ENCODE assay signal across 12 mouse cellular contexts in genomic region chr10:80097275-80097674, GRCm38 (mm10). TPM values are rescaled to one million over a fixed set of nuclear protein-coding genes. Genes with fewer than 3 reads are reported as not detected.
A peak's percentile ranks its signal among the peaks of the same experiment; 100 is the strongest.
DNase-seq lines count a peak whose midpoint lies in the region; ATAC-seq lines count a peak whose summit lies in the region.
"Had no signal": no experiment of that assay in that cellular context is flagged by ENCODE, and none has a peak within 500 bp of the region (broad histone marks: within the 10 kb centered on the region; RNA-seq: fewer than 3 reads in every experiment).

No protein-coding gene starts in this region.

- ATAC-seq in forebrain, embryonic 14.5 days, result no peak
- ATAC-seq in lung, embryonic 15.5 days (ENCODE audit: borderline replicate concordance, extremely low read depth, low FRiP score, low TSS enrichment), result peak; percentile 42
- peak; percentile 69 for ATAC-seq in embryonic facial prominence, embryonic 14.5 days (ENCODE audit: low read depth)
- peak; percentile 14; the same call in 1 of the 2 replicates for ATAC-seq in liver, embryonic 16.5 days (ENCODE audit: low read depth)
- no peak for ATAC-seq in monocyte, adult 5-6 weeks (replicated peaks; ENCODE audit: insufficient number of reproducible peaks, low FRiP score, low TSS enrichment, poor library complexity, severe bottlenecking)

- H3K36me3 ChIP-seq in forebrain, embryonic 10.5 days (replicated peaks), result no peaks in the 10 kb centered on the region; the same call in 1 of the 2 replicates
- H3K36me3 ChIP-seq in forebrain, embryonic 14.5 days (ENCODE audit: control insufficient read depth, insufficient read depth, low read length), result no peaks in the 10 kb centered on the region
- no peaks in the 10 kb centered on the region for H3K36me3 ChIP-seq in lung, embryonic 15.5 days
- H3K36me3 ChIP-seq in embryonic facial prominence, embryonic 14.5 days (ENCODE audit: control insufficient read depth, insufficient read depth, low read length), result no peaks in the 10 kb centered on the region
- H3K36me3 ChIP-seq in liver, embryonic 16.5 days (ENCODE audit: control insufficient read depth, insufficient read depth), result no peaks in the 10 kb centered on the region; the same call in 1 of the 2 replicates
- H3K36me3 ChIP-seq: midbrain, embryonic 12.5 days had no signal

- H3K4me1 ChIP-seq in forebrain, embryonic 10.5 days, result peaks cover 66% of the 10 kb centered on the region
- H3K4me1 ChIP-seq in forebrain, embryonic 14.5 days (ENCODE audit: control insufficient read depth, insufficient read depth, low read length), result peaks cover 8% of the 10 kb centered on the region
- peaks cover 65% of the 10 kb centered on the region for H3K4me1 ChIP-seq in lung, embryonic 15.5 days
- H3K4me1 ChIP-seq in embryonic facial prominence, embryonic 14.5 days (ENCODE audit: control insufficient read depth, insufficient read depth, low read length), result peaks cover 20% of the 10 kb centered on the region
- H3K4me1 ChIP-seq in liver, embryonic 16.5 days (ENCODE audit: control insufficient read depth, low read depth, low read length), result peaks cover 76% of the 10 kb centered on the region

- 0 out of 2 replicates have a peak overlapping the region, but pooled peaks have one; percentile 25 for H3K4me3 ChIP-seq in forebrain, embryonic 10.5 days
- H3K4me3 ChIP-seq in forebrain, embryonic 14.5 days (ENCODE audit: low read depth, low read length), result no peak overlapping the region
- H3K4me3 ChIP-seq in lung, embryonic 15.5 days, result no peak overlapping the region
- H3K4me3 ChIP-seq in embryonic facial prominence, embryonic 14.5 days (ENCODE audit: low read depth, low read length), result no peak overlapping the region
- no peak overlapping the region; the same call in 1 of the 2 replicates for H3K4me3 ChIP-seq in liver, embryonic 16.5 days (ENCODE audit: low read depth, low read length)
- H3K4me3 ChIP-seq: midbrain, embryonic 12.5 days had no signal

- peak overlapping the region; percentile 20 for H3K27ac ChIP-seq in forebrain, embryonic 10.5 days
- H3K27ac ChIP-seq in forebrain, embryonic 14.5 days (ENCODE audit: low read depth, low read length), result no peak overlapping the region
- H3K27ac ChIP-seq in lung, embryonic 15.5 days, result peak overlapping the region; percentile 91
- peak overlapping the region; percentile 70; the same call in 1 of the 2 replicates for H3K27ac ChIP-seq in embryonic facial prominence, embryonic 14.5 days (replicated peaks; ENCODE audit: low read depth, low read length)
- peak overlapping the region; percentile 11; the same call in 1 of the 2 replicates for H3K27ac ChIP-seq in liver, embryonic 16.5 days (ENCODE audit: low read length)
- H3K27ac ChIP-seq: midbrain, embryonic 12.5 days had no signal

- no peak overlapping the region for H3K4me2 ChIP-seq in forebrain, embryonic 14.5 days (ENCODE audit: low read length)
- H3K4me2 ChIP-seq in lung, embryonic 15.5 days, result peak overlapping the region; percentile 33
- peak overlapping the region; percentile 27; the same call in 1 of the 2 replicates for H3K4me2 ChIP-seq in embryonic facial prominence, embryonic 14.5 days (ENCODE audit: low read depth, low read length)
- peak overlapping the region; percentile 10; the same call in 1 of the 2 replicates for H3K4me2 ChIP-seq in liver, embryonic 16.5 days (ENCODE audit: low read depth, low read length)
- H3K4me2 ChIP-seq: midbrain, embryonic 12.5 days had no signal

- no peaks in the 10 kb centered on the region for H3K27me3 ChIP-seq in forebrain, embryonic 10.5 days (ENCODE audit: poor library complexity, severe bottlenecking)
- H3K27me3 ChIP-seq in forebrain, embryonic 14.5 days (replicated peaks; ENCODE audit: control insufficient read depth, insufficient read depth, low read length), result no peaks in the 10 kb centered on the region
- H3K27me3 ChIP-seq in lung, embryonic 15.5 days, result no peaks in the 10 kb centered on the region
- no peaks in the 10 kb centered on the region for H3K27me3 ChIP-seq in embryonic facial prominence, embryonic 14.5 days (replicated peaks; ENCODE audit: control insufficient read depth, insufficient read depth, low read length)
- no peaks in the 10 kb centered on the region for H3K27me3 ChIP-seq in liver, embryonic 16.5 days (ENCODE audit: control insufficient read depth, insufficient read depth, low read depth, low read length)
- H3K27me3 ChIP-seq: midbrain, embryonic 12.5 days had no signal

- 20% methylated on average over 6 of the region's 7 CpGs for WGBS in forebrain, embryonic 10.5 days
- WGBS in forebrain, embryonic 14.5 days, result 29% methylated on average over 3 of the region's 7 CpGs
- WGBS in lung, embryonic 15.5 days, result 14% methylated on average over 5 of the region's 7 CpGs
- WGBS in embryonic facial prominence, embryonic 14.5 days, result 31% methylated on average over 3 of the region's 7 CpGs
- 19% methylated on average over 6 of the region's 7 CpGs for WGBS in liver, embryonic 16.5 days (ENCODE audit: insufficient replicate concordance)

- no peak for DNase-seq in forebrain, embryonic 10.5 days (ENCODE audit: extremely low spot score, low spot score)
- no peak for DNase-seq in forebrain, embryonic 14.5 days (ENCODE audit: low spot score)
- DNase-seq in lung, postnatal 36 days, result no peak
- DNase-seq in embryonic facial prominence, embryonic 14.5 days (ENCODE audit: low spot score), result peak; percentile 72
- no peak for DNase-seq in layer of hippocampus, adult 9-10 months (ENCODE audit: low spot score)
- DNase-seq: cerebellum, adult 2 months; right cerebral cortex, adult 18-20 months; thymus, postnatal 4 days had no signal

- H3K9me3 ChIP-seq in forebrain, embryonic 10.5 days, result no peaks in the 10 kb centered on the region
- H3K9me3 ChIP-seq in forebrain, embryonic 14.5 days (replicated peaks; ENCODE audit: control insufficient read depth, low read length), result no peaks in the 10 kb centered on the region
- H3K9me3 ChIP-seq in lung, embryonic 15.5 days, result no peaks in the 10 kb centered on the region
- no peaks in the 10 kb centered on the region for H3K9me3 ChIP-seq in embryonic facial prominence, embryonic 14.5 days (ENCODE audit: control insufficient read depth, low read length)
- H3K9me3 ChIP-seq in liver, embryonic 16.5 days (replicated peaks; ENCODE audit: control insufficient read depth, low read length), result no peaks in the 10 kb centered on the region
- H3K9me3 ChIP-seq: midbrain, embryonic 12.5 days had no signal

- no peak overlapping the region for H3K9ac ChIP-seq in forebrain, embryonic 14.5 days (ENCODE audit: low read length)
- no peak overlapping the region for H3K9ac ChIP-seq in lung, embryonic 15.5 days
- H3K9ac ChIP-seq in embryonic facial prominence, embryonic 14.5 days (ENCODE audit: low read depth, low read length), result peak overlapping the region; percentile 22; the same call in 1 of the 2 replicates
- H3K9ac ChIP-seq in liver, embryonic 16.5 days (ENCODE audit: low read depth, low read length), result no peak overlapping the region
- H3K9ac ChIP-seq: midbrain, embryonic 12.5 days had no signal

RNA-seq across cellular contexts. Expression of gene Sbno2, which starts 8.1 kb away (rescaled TPM):
- polyA plus RNA-seq in forebrain, embryonic 10.5 days (2016; fragmentation: Nextera tagmentation; extraction: Ambion mirVana), result 14.7 and 15.6 TPM in 2 replicates
- 8.1 and 11.1 TPM in 2 replicates for polyA plus RNA-seq in forebrain, embryonic 14.5 days (2014; fragmentation: Nextera tagmentation; extraction: Ambion mirVana)
- 15.5 and 16.6 TPM in 2 replicates for polyA plus RNA-seq in lung, embryonic 15.5 days (2015; fragmentation: Nextera tagmentation; extraction: Ambion mirVana)
- polyA plus RNA-seq in embryonic facial prominence, embryonic 14.5 days (2014; fragmentation: Nextera tagmentation; extraction: Ambion mirVana), result 12.8 and 14.1 TPM in 2 replicates
- polyA plus RNA-seq in liver, embryonic 16.5 days (2015; fragmentation: Nextera tagmentation; extraction: Ambion mirVana), result 10.3 and 11.8 TPM in 2 replicates
- 50.6 to 75.0 TPM (median 51.9 TPM) in 3 replicates for total RNA-seq in monocyte, adult 5-6 weeks (2017)

RNA-seq across cellular contexts. Expression of gene Stk11, which starts 18.3 kb away (rescaled TPM):
- polyA plus RNA-seq in forebrain, embryonic 10.5 days (2016; fragmentation: Nextera tagmentation; extraction: Ambion mirVana), result 14.4 and 18.1 TPM in 2 replicates
- 25.5 and 27.7 TPM in 2 replicates for polyA plus RNA-seq in forebrain, embryonic 14.5 days (2014; fragmentation: Nextera tagmentation; extraction: Ambion mirVana)
- polyA plus RNA-seq in lung, embryonic 15.5 days (2015; fragmentation: Nextera tagmentation; extraction: Ambion mirVana), result 18.6 and 22.1 TPM in 2 replicates
- 32.6 and 32.7 TPM in 2 replicates for polyA plus RNA-seq in embryonic facial prominence, embryonic 14.5 days (2014; fragmentation: Nextera tagmentation; extraction: Ambion mirVana)
- polyA plus RNA-seq in liver, embryonic 16.5 days (2015; fragmentation: Nextera tagmentation; extraction: Ambion mirVana), result 13.2 and 14.4 TPM in 2 replicates
- total RNA-seq in monocyte, adult 5-6 weeks (2017), result 155 to 177 TPM (median 155 TPM) in 3 replicates

RNA-seq across cellular contexts. Expression of gene Atp5d, which starts 41.2 kb away (rescaled TPM):
- 495 and 498 TPM in 2 replicates for polyA plus RNA-seq in forebrain, embryonic 10.5 days (2016; fragmentation: Nextera tagmentation; extraction: Ambion mirVana)
- 412 and 467 TPM in 2 replicates for polyA plus RNA-seq in forebrain, embryonic 14.5 days (2014; fragmentation: Nextera tagmentation; extraction: Ambion mirVana)
- polyA plus RNA-seq in lung, embryonic 15.5 days (2015; fragmentation: Nextera tagmentation; extraction: Ambion mirVana), result 521 and 541 TPM in 2 replicates
- polyA plus RNA-seq in embryonic facial prominence, embryonic 14.5 days (2014; fragmentation: Nextera tagmentation; extraction: Ambion mirVana), result 474 and 475 TPM in 2 replicates
- 288 and 309 TPM in 2 replicates for polyA plus RNA-seq in liver, embryonic 16.5 days (2015; fragmentation: Nextera tagmentation; extraction: Ambion mirVana)
- 26.1 to 49.8 TPM (median 29.5 TPM) in 3 replicates for total RNA-seq in monocyte, adult 5-6 weeks (2017)

RNA-seq across cellular contexts. Expression of gene Cbarp, which starts 43.4 kb away (rescaled TPM):
- 6.8 and 7.3 TPM in 2 replicates for polyA plus RNA-seq in forebrain, embryonic 10.5 days (2016; fragmentation: Nextera tagmentation; extraction: Ambion mirVana)
- 41.0 and 42.4 TPM in 2 replicates for polyA plus RNA-seq in forebrain, embryonic 14.5 days (2014; fragmentation: Nextera tagmentation; extraction: Ambion mirVana)
- 3.9 and 5.0 TPM in 2 replicates for polyA plus RNA-seq in lung, embryonic 15.5 days (2015; fragmentation: Nextera tagmentation; extraction: Ambion mirVana)
- polyA plus RNA-seq in embryonic facial prominence, embryonic 14.5 days (2014; fragmentation: Nextera tagmentation; extraction: Ambion mirVana), result 7.3 and 9.0 TPM in 2 replicates
- polyA plus RNA-seq in liver, embryonic 16.5 days (2015; fragmentation: Nextera tagmentation; extraction: Ambion mirVana), result 0.44 and 0.65 TPM in 2 replicates
- 0.29 to 5.8 TPM (median 4.1 TPM) in 3 replicates for total RNA-seq in monocyte, adult 5-6 weeks (2017)

RNA-seq across cellular contexts. Expression of gene Gpx4, which starts 50.3 kb away (rescaled TPM):
- polyA plus RNA-seq in forebrain, embryonic 10.5 days (2016; fragmentation: Nextera tagmentation; extraction: Ambion mirVana), result 670 and 692 TPM in 2 replicates
- polyA plus RNA-seq in forebrain, embryonic 14.5 days (2014; fragmentation: Nextera tagmentation; extraction: Ambion mirVana), result 555 and 632 TPM in 2 replicates
- 523 and 535 TPM in 2 replicates for polyA plus RNA-seq in lung, embryonic 15.5 days (2015; fragmentation: Nextera tagmentation; extraction: Ambion mirVana)
- 505 and 517 TPM in 2 replicates for polyA plus RNA-seq in embryonic facial prominence, embryonic 14.5 days (2014; fragmentation: Nextera tagmentation; extraction: Ambion mirVana)
- 553 and 567 TPM in 2 replicates for polyA plus RNA-seq in liver, embryonic 16.5 days (2015; fragmentation: Nextera tagmentation; extraction: Ambion mirVana)
- 250 to 253 TPM (median 251 TPM) in 3 replicates for total RNA-seq in monocyte, adult 5-6 weeks (2017)

Comparison
In these comparisons a context has a peak if more than half of its experiments do, and no peak if none do; other contexts are left out.
1. ATAC-seq: peak in lung, embryonic 15.5 days (single experiment), embryonic facial prominence, embryonic 14.5 days (single experiment) and liver, embryonic 16.5 days (single experiment); none in forebrain, embryonic 14.5 days (single experiment) and monocyte, adult 5-6 weeks (single experiment).